Mouse (Mus musculus) adrenal gland (tissue): ENCODE data around the gene Kcnh7.

ENCODE experiments used
- intact Hi-C: fragments of 180-260 bp; cut with DNase I; formaldehyde crosslinking; loops from one replicate; pipeline ENCODE4 v1.15.1; 2025

Gene Kcnh7

DNA sequence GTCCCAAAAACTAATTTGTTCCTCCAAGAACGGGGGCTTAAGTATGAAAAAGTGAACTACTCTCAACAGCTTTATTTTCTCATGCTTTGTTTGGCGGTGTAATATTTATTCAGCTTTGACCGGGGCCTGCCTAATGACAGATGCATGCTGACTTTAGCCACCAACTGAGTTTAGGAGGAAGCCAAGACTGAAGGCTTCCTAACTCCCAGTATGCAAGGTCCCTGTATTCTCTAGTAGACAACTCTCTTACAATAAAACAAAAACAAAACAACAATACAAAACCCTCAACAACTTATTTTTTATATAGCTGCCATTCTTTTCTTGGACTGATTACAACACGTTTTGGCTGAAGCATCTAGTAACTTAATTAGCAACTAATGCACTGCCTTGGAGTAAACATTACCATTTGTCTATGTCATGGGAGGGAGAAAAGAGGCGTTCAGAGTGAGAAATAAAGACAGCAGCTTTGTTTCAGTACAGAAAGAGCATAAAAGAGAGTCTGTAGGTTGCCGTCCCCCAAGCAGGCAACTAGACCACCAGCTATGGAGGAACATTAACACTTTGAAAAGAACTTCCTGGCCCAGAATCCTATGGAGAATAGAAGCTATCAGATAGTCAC, 537.3 kb downstream of the Kcnh7 start:
- intact Hi-C loops = no loop called here

DNA sequence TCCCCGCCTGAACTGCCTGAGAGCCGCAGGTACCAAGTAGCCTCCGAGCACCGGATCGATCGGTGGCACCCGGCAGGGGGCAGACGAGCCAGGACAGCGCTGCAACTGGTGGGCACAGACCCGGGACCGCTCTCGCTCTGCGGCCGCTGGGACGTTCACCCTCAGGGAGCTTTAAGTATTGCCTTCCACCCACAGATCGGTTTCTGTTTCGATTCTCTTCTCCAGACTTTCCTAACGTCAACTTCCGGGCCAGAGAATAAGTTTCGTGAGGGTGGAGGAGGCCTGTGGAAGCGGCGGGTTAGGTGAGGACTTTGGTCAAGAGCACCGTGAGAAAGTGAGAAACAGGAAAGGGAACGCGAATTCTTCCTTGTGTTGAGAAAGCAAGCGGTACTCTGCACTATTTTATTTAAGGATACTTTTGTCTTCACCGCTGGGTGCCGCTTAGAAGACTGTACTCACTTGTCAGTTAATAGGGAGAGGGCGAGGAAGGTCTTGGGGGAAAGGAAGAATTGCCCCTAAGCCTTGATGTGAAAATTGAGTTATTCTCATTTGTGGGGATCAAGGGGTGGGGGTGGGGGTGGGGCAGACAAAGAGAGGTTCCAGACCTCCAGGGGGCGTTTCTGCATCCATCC, 538.0 kb downstream of the Kcnh7 start, which contains the start of gene Ifih1:
Gene Ifih1, minus strand, starts transcription at position 242 of the 632 bp plus-strand sequence.
- intact Hi-C loops = no loop called here

- intact Hi-C loops = no loop called here
Observed at GRCm38 (mm10) chr2:62645475-62645874, 538.6 kb downstream of the Kcnh7 start.

GRCm38 (mm10) chr2:62644891-62645290, 539.2 kb downstream of the Kcnh7 start:
- intact Hi-C loops = no loop called here
